Mouse (Mus musculus) midbrain, embryonic 14.5 days (tissue): ENCODE data around the gene Bcr. TPM values are rescaled to one million over a fixed set of nuclear protein-coding genes. Genes with fewer than 3 reads are reported as not detected.
A peak's percentile ranks its signal among the peaks of the same experiment; 100 is the strongest.

Source experiments
- ATAC-seq: fragments of 200-750 bp; cut with Nextera tagmentation; 2 replicates; pipeline ENCODE4 v1.8.0; 2017; ENCODE audit warnings: moderate number of reproducible peaks, moderate library complexity; ENCODE audit not compliant: low FRiP score, low TSS enrichment
- DNase-seq: peaks from one replicate; pipeline ENCODE4 v3.0.0-alpha.2; 2015
- H3K27ac ChIP-seq: fragments of 300-500 bp; sonication (generic); replicated peaks from 2 replicates; pipeline ENCODE4 v1.5.1; 2014; ENCODE audit warnings: mild to moderate bottlenecking, low read depth, low read length, moderate library complexity
- H3K27me3 ChIP-seq: fragments of 300-500 bp; sonication (generic); 2 replicates; pipeline ENCODE4 v1.6.1; 2014; ENCODE audit warnings: low read length, control low read depth, mixed read lengths; ENCODE audit not compliant: control insufficient read depth, insufficient read depth
- H3K36me3 ChIP-seq: fragments of 300-500 bp; sonication (generic); 2 replicates; pipeline ENCODE4 v1.6.1; 2014; ENCODE audit warnings: low read length, control low read depth; ENCODE audit not compliant: control insufficient read depth, insufficient read depth
- H3K4me1 ChIP-seq: fragments of 300-500 bp; sonication (generic); 2 replicates; pipeline ENCODE4 v1.6.1; 2014; ENCODE audit warnings: mild to moderate bottlenecking, antibody characterized with exemption, low read length, control low read depth; ENCODE audit not compliant: control insufficient read depth, insufficient read depth
- H3K4me2 ChIP-seq: fragments of 300-500 bp; sonication (generic); 2 replicates; pipeline ENCODE4 v1.6.1; 2014; ENCODE audit warnings: mild to moderate bottlenecking, low read length, moderate library complexity
- H3K4me3 ChIP-seq: fragments of 300-500 bp; sonication (generic); replicated peaks from 2 replicates; pipeline ENCODE4 v1.5.1; 2014; ENCODE audit warnings: low read depth, low read length
- H3K9ac ChIP-seq: fragments of 300-500 bp; sonication (generic); replicated peaks from 2 replicates; pipeline ENCODE4 v1.6.1; 2014; ENCODE audit warnings: mild to moderate bottlenecking, low read length, moderate library complexity
- H3K9me3 ChIP-seq: fragments of 300-500 bp; sonication (generic); 2 replicates; pipeline ENCODE4 v1.6.1; 2016; ENCODE audit warnings: low read length, control low read depth, mixed read lengths; ENCODE audit not compliant: control insufficient read depth
- WGBS: fragments of 180-500 bp; shearing (Covaris S2); extraction: QIAGEN DNeasy Blood & Tissue Kit; methylation state at CpG from one replicate; pipeline ENCODE4 v1.1.7; 2014; 5-methylcytosine and 5-hydroxymethylcytosine counted together
- polyA plus RNA-seq: library from polyadenylated mRNA; unstranded; fragments of >200 nt; fragmentation: Nextera tagmentation; extraction: Ambion mirVana; gene quantifications from 2 replicates; pipeline ENCODE4 v1.2.1, GENCODE M21; 2014

Bcr gene
- polyA plus RNA-seq, 1 experiment from 2014 or later, result 22.8 TPM

- Histone ChIP-seq H3K4me1 (no peaks in the 10 kb centered on the region), H3K27me3 (no peaks in the 10 kb centered on the region)
Measured at GRCm38 (mm10) chr10:75224630-75225029, 164.2 kb downstream of the Bcr start.

GRCm38 (mm10) chr10:75227381-75227780 is 167.0 kb downstream of the Bcr start:
- DNase-seq, result no peak
- no peaks in the 10 kb centered on the region for H3K9me3 ChIP-seq
- no peak overlapping the region for H3K9ac ChIP-seq
- no peak overlapping the region for H3K4me3 ChIP-seq
- WGBS, result 80% methylated on average over 3 of the region's 3 CpGs
- H3K27me3 ChIP-seq, result no peaks in the 10 kb centered on the region
- no peak overlapping the region for H3K27ac ChIP-seq
- no peak for ATAC-seq
- H3K4me1 ChIP-seq, result 0 out of 2 replicates have a peak, but pooled peaks cover 2% of the 10 kb centered on the region
- no peak overlapping the region for H3K4me2 ChIP-seq
- H3K36me3 ChIP-seq, result peaks cover 19% of the 10 kb centered on the region

More at GRCm38 (mm10) chr10:75224630-75225029, 164.2 kb downstream of the Bcr start:
- Histone ChIP-seq H3K4me2 (no peak overlapping the region), H3K36me3 (0 out of 2 replicates have a peak, but pooled peaks cover 3% of the 10 kb centered on the region), H3K27ac (no peak overlapping the region), H3K9me3 (no peaks in the 10 kb centered on the region), H3K4me3 (no peak overlapping the region), H3K9ac (no peak overlapping the region)
- DNase-seq, result peak; percentile 15
- WGBS, result 40% methylated on average over 1 of the region's 2 CpGs
- ATAC-seq, result no peak

DNA sequence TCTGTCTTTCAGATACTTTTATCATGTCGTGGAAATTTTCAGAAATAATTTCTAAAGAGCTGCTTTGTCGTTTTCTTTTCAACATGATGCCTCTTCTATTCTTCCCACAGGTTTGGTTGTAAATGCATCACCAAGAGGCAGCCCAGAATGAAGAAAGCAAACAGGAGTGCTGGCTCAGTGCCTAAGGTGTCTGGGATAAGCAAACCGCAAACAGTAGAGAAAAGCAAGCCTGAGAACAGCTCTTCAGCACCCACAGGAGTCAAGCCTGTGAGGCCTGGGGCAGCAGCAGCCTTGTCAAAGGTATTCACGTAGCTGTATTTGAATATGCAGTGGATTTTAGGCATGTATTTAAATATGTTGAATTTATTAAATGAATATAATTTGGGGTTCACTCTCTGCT is 170.2 kb downstream of the Bcr start:
- DNase-seq, result peak; percentile 8
- no peak overlapping the region for H3K9ac ChIP-seq
- ATAC-seq, result no peak
- no peaks in the 10 kb centered on the region for H3K9me3 ChIP-seq
- no peak overlapping the region for H3K4me2 ChIP-seq
- no peaks in the 10 kb centered on the region for H3K27me3 ChIP-seq
- WGBS, result 85% methylated on average over 4 of the region's 4 CpGs
- no peak overlapping the region for H3K27ac ChIP-seq
- H3K4me1 ChIP-seq, result 0 out of 2 replicates have a peak, but pooled peaks cover 2% of the 10 kb centered on the region
- H3K36me3 ChIP-seq, result peaks cover 26% of the 10 kb centered on the region
- H3K4me3 ChIP-seq, result no peak overlapping the region

- Histone ChIP-seq H3K4me1 (0 out of 2 replicates have a peak, but pooled peaks cover 2% of the 10 kb centered on the region), H3K27me3 (no peaks in the 10 kb centered on the region), H3K4me3 (no peak overlapping the region), H3K9me3 (no peaks in the 10 kb centered on the region), H3K4me2 (no peak overlapping the region), H3K36me3 (peaks cover 31% of the 10 kb centered on the region), H3K27ac (no peak overlapping the region), H3K9ac (no peak overlapping the region)
- ATAC-seq (no peak), DNase-seq (no peak)
- 76% methylated on average over 1 of the region's 1 CpGs for WGBS
Measured at GRCm38 (mm10) chr10:75231876-75232275, 171.5 kb downstream of the Bcr start.

- 96% methylated on average over 4 of the region's 4 CpGs for WGBS
- no peaks in the 10 kb centered on the region for H3K27me3 ChIP-seq
- no peak overlapping the region for H3K27ac ChIP-seq
- no peak overlapping the region for H3K4me3 ChIP-seq
- no peak overlapping the region for H3K9ac ChIP-seq
- H3K4me1 ChIP-seq, result 0 out of 2 replicates have a peak, but pooled peaks cover 2% of the 10 kb centered on the region
- DNase-seq, result no peak
- peaks cover 31% of the 10 kb centered on the region for H3K36me3 ChIP-seq
- no peaks in the 10 kb centered on the region for H3K9me3 ChIP-seq
- no peak overlapping the region for H3K4me2 ChIP-seq
- ATAC-seq, result no peak
Measured at GRCm38 (mm10) chr10:75232612-75233155, 172.3 kb downstream of the Bcr start.

- no peak overlapping the region for H3K9ac ChIP-seq
- ATAC-seq (no peak), DNase-seq (no peak)
- WGBS, result 82% methylated on average over 2 of the region's 2 CpGs
- H3K27ac ChIP-seq, result no peak overlapping the region
- 0 out of 2 replicates have a peak, but pooled peaks cover 2% of the 10 kb centered on the region for H3K4me1 ChIP-seq
- H3K9me3 ChIP-seq, result no peaks in the 10 kb centered on the region
- no peak overlapping the region for H3K4me3 ChIP-seq
- no peak overlapping the region for H3K4me2 ChIP-seq
- H3K27me3 ChIP-seq, result no peaks in the 10 kb centered on the region
- peaks cover 35% of the 10 kb centered on the region for H3K36me3 ChIP-seq
Measured at GRCm38 (mm10) chr10:75233489-75233888, 173.1 kb downstream of the Bcr start.

Other genes starting within 250 kb of the Bcr start
- 60.6 and 82.2 TPM in 2 replicates for gene Gnaz, start 93.4 kb upstream of the Bcr start, polyA plus RNA-seq
- gene Rsph14, start 28.0 kb upstream of the Bcr start, polyA plus RNA-seq, result 0.68 and 1.2 TPM in 2 replicates
- 14.3 and 16.1 TPM in 2 replicates for gene Rab36, start 23.5 kb upstream of the Bcr start, polyA plus RNA-seq
- gene Specc1l, start 151.5 kb downstream of the Bcr start, polyA plus RNA-seq, result 25.4 and 30.9 TPM in 2 replicates